Mouse (Mus musculus): ENCODE data around the gene Erbin. TPM values are rescaled to one million over a fixed set of nuclear protein-coding genes. Genes with fewer than 3 reads are reported as not detected.

The Erbin gene
- polyA plus RNA-seq, 2 experiments from 2014 or later: 36.4 to 47.1 TPM

DNA sequence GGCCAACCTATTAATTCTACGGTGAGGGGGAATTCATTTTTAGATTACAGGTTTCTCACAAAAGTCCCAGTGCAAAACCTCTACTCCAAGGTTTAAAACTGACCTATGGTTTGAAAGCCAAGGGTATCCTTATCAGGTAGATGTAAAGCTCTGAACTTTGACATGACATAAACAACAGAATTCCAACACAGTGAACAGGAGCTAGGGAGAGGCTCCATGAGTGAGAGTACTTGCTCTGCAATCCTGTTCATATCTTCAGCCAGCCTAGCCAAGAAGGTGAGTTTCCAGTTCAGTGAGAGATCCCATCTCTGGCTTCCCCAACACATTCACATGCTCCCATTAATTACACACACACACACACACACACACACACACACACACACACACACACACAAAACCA is 9.7 kb downstream of the Erbin start:
- no peak for ATAC-seq

- no peak for ATAC-seq
Measured at GRCm38 (mm10) chr13:103909894-103910293, 10.4 kb downstream of the Erbin start.

- ATAC-seq: no peak
Measured at GRCm38 (mm10) chr13:103900015-103900414, 20.3 kb downstream of the Erbin start.

DNA sequence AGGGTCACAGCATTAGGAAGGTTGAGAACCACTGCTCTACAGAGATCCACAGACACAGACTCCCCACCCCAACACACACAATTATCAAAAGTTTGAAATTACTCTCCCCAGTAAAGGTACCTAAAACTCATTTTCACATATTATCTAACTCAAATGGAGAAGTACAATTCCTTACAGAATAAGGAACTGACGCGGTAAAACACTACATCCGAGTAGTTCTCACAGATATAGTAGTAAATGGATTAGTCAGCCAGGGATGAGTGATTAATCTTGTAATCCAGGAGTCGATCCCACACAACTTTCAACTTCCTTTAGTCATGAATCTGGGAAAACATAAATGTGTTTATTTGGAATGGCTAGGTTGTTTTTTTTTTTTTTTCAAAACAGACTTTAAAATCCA is 22.7 kb downstream of the Erbin start:
- ATAC-seq: no peak

GRCm38 (mm10) chr13:103893065-103893464 is 27.2 kb downstream of the Erbin start:
- ATAC-seq: no peak

DNA sequence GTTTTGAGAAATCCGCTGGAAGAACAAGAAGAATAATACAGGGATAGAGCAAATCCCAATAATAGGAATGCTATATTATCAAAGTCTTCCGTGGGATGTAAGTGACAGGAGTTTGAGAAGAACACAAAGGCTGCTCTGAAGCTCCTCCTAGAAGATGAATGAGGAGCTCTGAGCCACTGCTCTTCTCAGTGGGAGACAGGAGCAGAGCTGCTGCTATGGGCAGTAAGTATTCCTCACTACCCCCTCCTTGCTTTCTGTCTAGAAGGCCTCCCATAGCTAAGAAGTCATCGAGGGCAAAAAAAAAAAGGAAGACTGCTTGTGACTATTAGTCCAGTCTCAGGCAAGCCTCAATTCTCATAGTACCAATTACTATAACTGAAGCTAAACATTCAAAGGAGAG is 30.3 kb downstream of the Erbin start:
- no peak for ATAC-seq

- no peak for ATAC-seq
Measured at GRCm38 (mm10) chr13:103886503-103886902, 33.8 kb downstream of the Erbin start.

GRCm38 (mm10) chr13:103881200-103881599 is 39.1 kb downstream of the Erbin start:
- no peak for ATAC-seq

- ATAC-seq: no peak
Measured at GRCm38 (mm10) chr13:103876743-103877142, 43.6 kb downstream of the Erbin start.

DNA sequence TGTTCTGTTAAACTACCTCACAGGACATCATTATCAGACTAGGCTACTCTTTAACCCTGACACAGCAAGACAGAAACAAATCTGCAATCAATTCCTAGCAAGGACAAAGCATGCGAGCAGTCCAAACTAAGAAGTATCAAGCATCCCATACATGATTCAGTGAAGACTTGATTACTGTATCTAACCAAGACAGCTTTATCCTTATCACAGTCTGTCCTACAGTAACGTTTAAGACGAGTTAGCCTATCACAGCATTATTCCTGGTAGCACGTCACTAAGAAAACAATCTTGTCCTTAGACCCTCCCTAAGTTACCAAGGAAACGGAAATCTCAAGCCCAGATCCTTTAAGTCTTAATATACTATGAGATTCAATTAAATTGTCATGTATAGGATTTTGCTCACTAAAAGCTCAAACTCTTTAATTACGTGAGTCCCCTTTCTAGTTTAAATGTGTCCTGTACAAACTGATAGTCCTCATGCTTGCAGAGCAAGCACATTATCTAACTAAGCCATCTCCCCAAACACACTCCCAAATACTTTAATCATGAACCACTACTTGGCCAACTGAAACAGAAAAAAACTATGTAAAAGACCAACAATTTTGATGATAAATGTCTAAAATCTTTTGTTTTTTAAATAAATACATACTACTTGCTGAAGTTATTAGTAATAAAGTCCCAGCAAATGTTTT is 44.3 kb downstream of the Erbin start:
- ATAC-seq: no peak

DNA sequence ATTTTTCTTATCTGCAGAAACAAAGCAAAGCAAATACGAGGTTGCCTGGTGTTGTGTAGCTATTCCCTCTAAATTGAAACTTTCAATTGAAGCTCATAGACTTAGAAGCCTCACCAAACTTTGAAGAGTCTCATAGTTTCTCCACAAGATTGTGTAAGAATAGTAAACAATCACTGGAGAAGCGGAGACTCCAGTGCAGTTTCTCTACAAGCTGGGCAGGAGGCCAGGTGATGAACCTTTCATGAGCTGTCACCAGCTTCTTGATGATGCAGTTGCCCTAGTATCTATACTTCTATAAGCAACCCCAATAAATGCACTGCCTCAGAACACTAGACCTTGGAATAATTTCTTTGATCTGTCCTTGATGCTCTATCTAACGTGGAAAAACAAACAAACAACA is 49.5 kb downstream of the Erbin start:
- no peak for ATAC-seq

GRCm38 (mm10) chr13:103870117-103870516 is 50.2 kb downstream of the Erbin start:
- no peak for ATAC-seq

DNA sequence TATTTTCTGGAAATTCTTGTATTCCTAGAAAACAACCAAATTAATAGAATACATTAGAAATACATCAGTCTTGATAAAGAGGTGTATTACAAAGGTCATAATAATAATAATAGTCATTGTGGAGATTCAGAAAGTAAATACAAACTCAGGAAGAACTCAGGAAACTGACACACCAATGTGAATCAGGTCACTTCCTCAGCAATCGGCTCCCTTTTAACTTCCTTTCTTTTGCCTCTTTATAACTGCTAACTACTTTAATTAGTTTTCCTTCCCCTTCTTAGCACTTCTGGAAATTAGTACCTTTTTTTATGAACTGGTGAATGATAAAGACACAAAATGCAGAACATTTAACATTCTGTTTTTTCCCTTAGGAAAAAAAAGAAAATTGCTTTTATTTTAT is 51.4 kb downstream of the Erbin start:
- no peak for ATAC-seq

GRCm38 (mm10) chr13:103862041-103862440 is 58.3 kb downstream of the Erbin start:
- no peak for ATAC-seq

DNA sequence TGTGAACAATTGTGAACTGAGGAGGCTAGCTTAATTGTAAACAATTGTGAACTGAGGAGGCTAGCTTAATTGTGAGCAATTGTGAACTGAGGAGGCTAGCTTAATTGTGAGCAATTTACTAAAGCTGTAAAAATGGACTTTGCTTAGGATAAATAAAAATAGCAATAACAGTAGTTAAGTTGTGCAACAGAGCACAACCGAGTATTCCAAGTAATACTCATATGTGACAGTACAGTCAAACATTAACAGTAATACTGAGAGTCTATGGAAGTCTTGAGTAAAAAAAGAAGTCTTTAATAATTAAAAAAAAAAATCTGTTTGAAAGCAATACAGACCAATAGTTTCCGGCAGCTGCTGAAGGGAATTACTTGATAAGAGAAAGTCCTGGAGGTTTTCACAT is 61.3 kb downstream of the Erbin start:
- no peak for ATAC-seq

- no peak for ATAC-seq
Measured at GRCm38 (mm10) chr13:103847614-103848013, 72.7 kb downstream of the Erbin start.

DNA sequence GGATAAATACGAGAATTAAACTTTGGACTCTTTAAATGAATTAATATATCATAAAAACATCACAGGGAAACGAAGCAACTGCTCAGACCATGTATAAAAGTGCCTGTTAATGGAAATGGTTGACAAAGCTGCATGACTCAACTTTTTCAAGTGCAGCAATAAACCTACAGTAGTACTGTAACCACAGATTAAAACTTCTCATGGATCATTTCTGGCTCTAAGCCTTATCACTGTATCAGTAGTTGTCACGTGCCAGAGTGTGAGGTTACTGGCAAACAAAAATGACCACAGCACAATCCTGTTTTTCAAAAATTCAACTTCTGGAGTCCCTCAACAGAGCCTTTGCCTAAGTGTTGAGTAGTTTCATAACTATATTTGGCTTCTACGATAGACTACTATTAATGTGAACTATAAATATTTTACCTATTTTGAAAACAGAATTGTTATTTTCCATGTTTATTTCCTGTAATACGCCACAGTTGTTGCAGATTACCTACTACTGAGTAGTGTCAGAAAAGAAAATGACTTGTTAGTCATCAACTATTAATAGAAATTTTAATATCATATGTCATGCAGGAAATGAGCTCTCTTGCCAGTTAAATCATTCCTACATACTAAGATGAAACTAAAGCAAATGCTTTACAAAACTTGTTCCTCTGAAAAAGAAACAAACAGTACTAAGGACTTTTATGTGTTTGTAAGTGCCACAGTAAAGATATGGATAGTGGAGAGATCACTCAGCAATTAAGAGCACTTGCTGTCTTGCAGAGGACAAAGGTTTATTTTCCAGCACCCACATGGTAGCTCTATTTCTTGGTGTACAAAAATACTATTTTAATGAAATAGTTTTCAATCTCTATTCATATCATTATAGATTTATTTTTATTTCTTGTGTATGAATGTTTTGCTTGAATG is 78.8 kb downstream of the Erbin start:
- ATAC-seq: no peak

GRCm38 (mm10) chr13:103838619-103839018 is 81.7 kb downstream of the Erbin start:
- no peak for ATAC-seq

DNA sequence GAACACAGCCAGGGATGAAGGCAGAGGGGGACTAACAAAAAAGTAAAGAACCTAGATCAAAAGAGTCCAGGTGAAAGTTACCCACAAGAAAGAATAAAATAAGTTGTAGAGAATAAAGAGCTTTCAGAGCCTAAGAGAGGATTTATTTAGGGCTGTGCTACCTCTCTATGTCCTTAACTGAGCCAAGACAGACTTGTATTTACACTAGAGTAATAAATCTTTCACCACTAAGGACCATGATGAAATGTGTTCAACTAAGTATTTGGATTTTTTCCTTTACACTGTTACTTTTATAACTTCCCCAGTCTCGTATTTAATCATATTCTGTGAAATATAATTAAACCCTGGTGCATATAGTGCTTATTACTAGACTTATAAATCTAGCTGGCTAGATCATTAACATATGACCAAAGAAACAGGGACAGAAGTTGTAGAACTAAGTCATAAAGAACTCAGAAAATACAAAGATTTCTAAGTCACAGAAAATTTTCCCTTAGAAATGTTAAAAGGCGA is 90.6 kb downstream of the Erbin start:
- ATAC-seq: no peak

- ATAC-seq: peak; percentile 66
Measured at GRCm38 (mm10) chr13:103822270-103822669, 98.0 kb downstream of the Erbin start.

GRCm38 (mm10) chr13:103819377-103819776 is 100.9 kb downstream of the Erbin start:
- ATAC-seq: no peak

DNA sequence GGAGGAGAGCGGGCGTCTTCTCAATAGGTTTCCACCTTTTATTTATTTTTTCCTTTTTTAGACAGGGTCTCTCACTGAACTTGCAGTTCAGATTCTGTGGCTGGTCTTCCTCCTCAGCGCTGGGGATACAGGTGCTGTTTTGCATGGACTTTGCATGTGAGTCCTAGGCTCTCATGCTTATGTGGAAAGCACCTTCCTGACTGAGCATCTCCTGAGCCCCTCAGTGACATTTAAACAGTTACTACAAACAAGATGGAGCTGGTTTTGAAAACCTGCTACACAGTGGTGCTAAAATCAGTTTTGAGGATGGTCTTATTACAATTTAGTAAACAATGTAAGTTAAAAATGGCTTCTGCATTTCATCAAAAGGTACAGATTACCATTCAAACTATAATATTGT is 102.4 kb downstream of the Erbin start:
- no peak for ATAC-seq

DNA sequence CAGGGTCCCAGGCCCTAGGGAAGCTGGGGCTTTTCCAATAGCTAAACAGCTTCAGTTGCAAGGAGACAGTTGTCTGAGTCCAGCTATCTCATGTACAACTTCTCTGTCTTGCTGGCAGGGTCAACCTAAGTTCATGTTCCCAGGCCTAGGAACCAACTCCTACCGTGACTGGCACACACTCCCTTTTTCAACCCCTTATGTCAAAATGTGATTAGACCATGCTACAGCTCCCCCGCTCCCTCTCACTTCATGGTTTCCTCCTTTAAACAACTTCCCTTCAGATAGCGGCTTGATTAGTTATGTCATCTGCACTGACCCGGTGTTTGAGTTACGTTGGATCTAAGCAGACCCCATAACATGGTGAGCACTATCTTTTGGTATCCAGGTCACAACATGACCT is 112.8 kb downstream of the Erbin start:
- ATAC-seq: no peak

All from activated CD4-positive, CD25-positive, alpha-beta regulatory T cell, adult 4 months (primary cell).